Mouse (Mus musculus) liver, embryonic 12.5 days (tissue): ENCODE data around the gene Ccdc120. TPM values are rescaled to one million over a fixed set of nuclear protein-coding genes. Genes with fewer than 3 reads are reported as not detected.
A peak's percentile ranks its signal among the peaks of the same experiment; 100 is the strongest.
"Not testable (repeated sequence)": the region's sequence is repeated elsewhere in the genome, so short reads cannot be mapped to it uniquely, and the experiment has no call there.

ENCODE experiments used
- ATAC-seq: fragments of 200-750 bp; cut with Nextera tagmentation; 2 replicates; pipeline ENCODE4 v1.8.0; 2017; ENCODE audit warnings: moderate number of reproducible peaks, mild to moderate bottlenecking, moderate library complexity
- H3K27ac ChIP-seq: fragments of 300-500 bp; sonication (generic); 2 replicates; pipeline ENCODE4 v1.5.1; 2016; ENCODE audit warnings: mild to moderate bottlenecking
- H3K27me3 ChIP-seq: fragments of 300-500 bp; sonication (generic); replicated peaks from 2 replicates; pipeline ENCODE4 v1.6.1; 2016; ENCODE audit warnings: mild to moderate bottlenecking, moderate library complexity
- H3K36me3 ChIP-seq: fragments of 300-500 bp; sonication (generic); 2 replicates; pipeline ENCODE4 v1.6.1; 2016; ENCODE audit warnings: mild to moderate bottlenecking, moderate library complexity
- H3K4me1 ChIP-seq: fragments of 300-500 bp; sonication (generic); 2 replicates; pipeline ENCODE4 v1.6.1; 2016
- H3K4me2 ChIP-seq: fragments of 300-500 bp; sonication (generic); 2 replicates; pipeline ENCODE4 v1.6.1; 2016; ENCODE audit warnings: mild to moderate bottlenecking, moderate library complexity
- H3K4me3 ChIP-seq: fragments of 300-500 bp; sonication (generic); 2 replicates; pipeline ENCODE4 v1.5.1; 2016; ENCODE audit warnings: mild to moderate bottlenecking, moderate library complexity
- H3K9ac ChIP-seq: fragments of 300-500 bp; sonication (generic); 2 replicates; pipeline ENCODE4 v1.6.1; 2016; ENCODE audit warnings: mild to moderate bottlenecking, moderate library complexity
- H3K9me3 ChIP-seq: fragments of 300-500 bp; sonication (generic); replicated peaks from 2 replicates; pipeline ENCODE4 v1.6.1; 2016; ENCODE audit warnings: mild to moderate bottlenecking, moderate library complexity
- WGBS: fragments of 180-500 bp; shearing (Covaris S2); methylation state at CpG from one replicate; pipeline ENCODE4 v1.1.7; 2016; ENCODE audit not compliant: insufficient replicate concordance; 5-methylcytosine and 5-hydroxymethylcytosine counted together
- polyA plus RNA-seq: library from polyadenylated mRNA; unstranded; fragments of >200 nt; fragmentation: Nextera tagmentation; extraction: Ambion mirVana; gene quantifications from 2 replicates; pipeline ENCODE4 v1.2.1, GENCODE M21; 2016

The Ccdc120 gene
- polyA plus RNA-seq, 1 experiment from 2014 or later = 3.2 TPM

DNA sequence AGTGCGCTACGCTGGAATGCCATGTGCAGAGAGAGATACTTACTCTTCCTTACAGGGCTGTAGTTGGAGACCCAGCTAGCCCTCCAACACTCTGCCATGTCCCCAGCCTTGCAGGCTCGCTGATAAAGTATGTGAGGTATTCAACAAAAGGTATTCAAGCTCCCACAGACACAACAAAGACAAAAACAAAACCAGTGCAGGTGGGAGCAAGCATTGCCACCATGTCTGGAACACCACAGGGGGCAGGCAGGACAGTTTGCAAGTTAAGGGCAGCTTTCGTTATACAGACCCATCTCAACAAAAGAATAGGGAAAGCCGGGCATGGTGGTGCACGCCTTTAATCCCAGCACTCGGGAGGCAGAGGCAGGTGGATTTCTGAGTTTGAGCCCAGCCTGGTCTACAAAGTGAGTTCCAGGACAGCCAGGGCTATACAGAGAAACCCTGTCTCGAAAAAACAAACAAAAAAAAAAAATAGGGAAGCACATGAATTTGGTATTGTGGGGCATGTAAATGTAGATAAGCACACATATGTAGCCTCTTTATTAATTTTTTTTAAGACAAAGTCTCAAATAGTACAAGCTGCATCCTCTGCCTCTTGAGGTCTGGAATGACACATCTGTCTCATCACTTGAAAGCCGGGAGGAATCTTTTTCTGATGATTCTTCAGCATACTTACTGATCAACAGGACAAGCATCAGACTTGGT, 24.9 kb upstream of the Ccdc120 start:
- Histone ChIP-seq H3K4me1 (peaks cover 43% of the 10 kb centered on the region), H3K27ac (peak overlapping the region; percentile 10; the same call in 1 of the 2 replicates), H3K9me3 (no peaks in the 10 kb centered on the region), H3K9ac (no peak overlapping the region), H3K4me3 (no peak overlapping the region), H3K27me3 (no peaks in the 10 kb centered on the region), H3K36me3 (peaks cover 35% of the 10 kb centered on the region), H3K4me2 (no peak overlapping the region)
- 73% methylated on average over 9 of the region's 9 CpGs for WGBS
- ATAC-seq = no peak

DNA sequence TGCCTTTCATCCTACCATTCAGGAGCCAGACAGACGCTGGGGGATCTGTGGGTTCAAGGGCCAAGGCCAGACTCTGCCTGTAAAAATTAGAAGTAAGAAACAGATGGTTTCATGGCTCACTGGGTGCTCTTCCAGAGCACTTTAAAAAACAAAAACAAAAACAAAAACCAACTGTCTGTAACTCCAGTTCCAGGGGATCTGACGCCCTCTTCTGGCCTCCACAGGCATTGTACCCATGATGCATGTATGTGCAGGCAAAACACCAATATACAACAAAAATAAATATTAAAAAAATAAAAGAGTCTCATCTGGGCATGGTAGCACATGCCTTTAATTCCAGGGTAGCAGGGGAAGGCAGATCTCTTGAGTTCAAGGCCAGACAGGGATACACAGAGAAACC, 22.1 kb upstream of the Ccdc120 start:
- Histone ChIP-seq H3K4me1 (peaks cover 36% of the 10 kb centered on the region), H3K4me2 (no peak overlapping the region), H3K36me3 (peaks cover 55% of the 10 kb centered on the region), H3K27me3 (no peaks in the 10 kb centered on the region), H3K27ac (no peak overlapping the region), H3K4me3 (no peak overlapping the region), H3K9ac (no peak overlapping the region), H3K9me3 (no peaks in the 10 kb centered on the region)
- no peak for ATAC-seq
- 48% methylated on average over 2 of the region's 2 CpGs for WGBS

DNA sequence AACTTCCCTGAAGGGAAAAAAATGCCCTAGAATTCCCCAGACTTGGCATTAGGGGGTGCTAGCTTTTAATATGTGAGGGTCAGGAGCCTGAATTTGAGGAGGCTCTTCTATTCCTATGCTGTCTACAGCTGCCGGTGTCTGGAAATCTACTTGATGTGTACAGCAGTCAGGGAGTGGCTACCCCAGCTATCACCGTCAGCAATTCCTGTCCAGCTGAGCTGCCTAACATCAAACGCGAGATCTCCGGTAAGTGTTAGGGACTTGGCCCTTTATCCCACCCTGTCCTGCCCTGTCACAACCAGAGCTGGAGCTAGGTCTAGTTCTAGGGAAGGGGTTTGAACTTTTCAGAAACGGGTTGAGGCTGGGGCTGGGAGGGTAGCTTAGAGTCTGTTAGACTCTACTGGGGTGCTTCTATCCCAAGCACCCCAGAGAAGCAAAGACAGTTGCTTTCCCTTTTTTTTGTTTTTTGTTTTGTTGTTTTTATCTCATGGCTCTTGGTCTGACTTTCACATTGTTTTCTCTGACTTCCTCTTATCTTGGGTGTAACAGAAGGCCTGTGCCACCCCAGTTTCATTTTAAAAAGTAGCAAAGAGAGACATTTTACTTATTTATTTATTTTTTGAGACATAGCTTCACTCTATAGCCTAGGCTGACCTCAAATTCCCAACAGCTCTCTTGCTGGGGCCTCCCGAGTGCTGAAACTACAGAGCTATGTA, 18.8 kb upstream of the Ccdc120 start:
- WGBS = 39% methylated on average over 7 of the region's 7 CpGs
- Histone ChIP-seq H3K27ac (peak overlapping the region; percentile 73), H3K4me1 (peaks cover 42% of the 10 kb centered on the region), H3K4me2 (peak overlapping the region; percentile 16; the same call in 1 of the 2 replicates), H3K4me3 (no peak overlapping the region), H3K9me3 (no peaks in the 10 kb centered on the region), H3K36me3 (peaks cover 70% of the 10 kb centered on the region), H3K9ac (0 out of 2 replicates have a peak overlapping the region, but pooled peaks have one; percentile 35), H3K27me3 (no peaks in the 10 kb centered on the region)
- peak; percentile 48; the same call in 1 of the 2 replicates for ATAC-seq

DNA sequence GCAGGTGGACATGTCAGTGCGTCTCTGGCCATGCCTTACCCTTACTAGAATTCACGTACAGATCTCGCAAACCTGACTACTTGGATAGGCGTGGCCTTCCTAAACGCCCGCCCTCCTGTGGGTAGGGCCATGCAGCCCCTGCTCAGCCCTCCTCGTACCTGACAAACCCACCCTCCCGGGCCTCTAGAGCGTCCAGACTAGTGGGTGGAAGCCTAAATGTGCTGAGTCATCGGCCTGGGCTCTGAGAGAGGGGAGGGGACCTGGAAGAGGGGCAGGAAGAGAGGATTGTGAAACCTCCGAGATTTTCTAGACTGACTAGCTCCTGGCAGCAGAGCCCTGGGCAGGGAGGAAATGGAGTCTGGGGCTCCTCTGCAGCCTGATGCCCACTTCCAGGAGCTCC, 15.1 kb upstream of the Ccdc120 start:
- Histone ChIP-seq H3K27me3 (no peaks in the 10 kb centered on the region), H3K4me1 (peaks cover 58% of the 10 kb centered on the region), H3K4me3 (peak overlapping the region; percentile 74), H3K4me2 (peak overlapping the region; percentile 83), H3K9ac (peak overlapping the region; percentile 58), H3K9me3 (no peaks in the 10 kb centered on the region), H3K27ac (peak overlapping the region; percentile 60; the same call in 1 of the 2 replicates), H3K36me3 (peaks cover 36% of the 10 kb centered on the region)
- WGBS = 6% methylated on average over 11 of the region's 11 CpGs
- ATAC-seq = peak; percentile 58

- Histone ChIP-seq H3K9ac (peak overlapping the region; percentile 58), H3K9me3 (no peaks in the 10 kb centered on the region), H3K27ac (peak overlapping the region; percentile 60; the same call in 1 of the 2 replicates), H3K4me3 (peak overlapping the region; percentile 74), H3K36me3 (peaks cover 32% of the 10 kb centered on the region), H3K4me2 (peak overlapping the region; percentile 83), H3K27me3 (no peaks in the 10 kb centered on the region), H3K4me1 (peaks cover 58% of the 10 kb centered on the region)
- no peak for ATAC-seq
- WGBS = 14% methylated on average over 11 of the region's 13 CpGs
Observed at GRCm38 (mm10) chrX:7765281-7765670, 14.6 kb upstream of the Ccdc120 start.

DNA sequence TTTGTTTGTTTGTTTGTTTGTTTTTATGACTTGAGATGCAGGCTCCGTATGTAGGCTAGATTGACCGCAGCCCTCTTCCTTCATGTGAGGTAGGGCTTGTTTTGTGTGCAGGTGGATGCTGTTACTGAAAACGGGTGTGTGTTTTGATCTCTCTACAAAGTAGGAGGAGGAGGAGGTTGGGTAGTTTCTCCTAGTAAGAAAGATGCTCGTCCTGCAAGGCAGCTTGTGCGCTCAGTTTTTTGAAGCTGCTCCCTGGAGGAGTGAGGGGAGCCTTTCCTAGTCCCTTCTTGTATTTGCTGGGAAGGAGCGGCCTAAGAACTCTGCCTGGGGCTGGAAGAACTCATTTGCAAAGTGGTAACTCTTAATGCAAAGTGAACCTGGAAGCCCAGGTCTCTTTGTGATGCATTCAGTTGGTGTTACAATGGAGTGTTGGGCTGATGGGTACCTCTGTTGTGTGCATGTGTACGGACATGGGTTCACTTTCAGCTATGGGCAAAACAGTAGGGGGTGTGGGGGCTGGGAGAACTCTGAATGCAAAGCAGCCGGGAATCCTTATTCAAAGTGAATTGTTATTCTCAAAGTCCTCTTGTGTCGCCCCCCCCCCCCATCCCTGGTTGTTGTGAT, 14.1 kb upstream of the Ccdc120 start:
- 26% methylated on average over 9 of the region's 9 CpGs for WGBS
- H3K4me1 ChIP-seq = peaks cover 56% of the 10 kb centered on the region
- no peaks in the 10 kb centered on the region for H3K9me3 ChIP-seq
- no peak for ATAC-seq
- peaks cover 26% of the 10 kb centered on the region for H3K36me3 ChIP-seq
- peak overlapping the region; percentile 74 for H3K4me3 ChIP-seq
- H3K4me2 ChIP-seq = peak overlapping the region; percentile 83
- no peaks in the 10 kb centered on the region for H3K27me3 ChIP-seq
- peak overlapping the region; percentile 58; the same call in 1 of the 2 replicates for H3K9ac ChIP-seq
- no peak overlapping the region for H3K27ac ChIP-seq

GRCm38 (mm10) chrX:7763631-7764393, 13.1 kb upstream of the Ccdc120 start:
- H3K9me3 ChIP-seq = no peaks in the 10 kb centered on the region
- peak overlapping the region; percentile 83 for H3K4me2 ChIP-seq
- H3K4me3 ChIP-seq = peak overlapping the region; percentile 74
- H3K4me1 ChIP-seq = peaks cover 46% of the 10 kb centered on the region
- H3K27ac ChIP-seq = peak overlapping the region; percentile 80
- H3K27me3 ChIP-seq = no peaks in the 10 kb centered on the region
- 3% methylated on average over 21 of the region's 22 CpGs for WGBS
- peak overlapping the region; percentile 73 for H3K9ac ChIP-seq
- peaks cover 21% of the 10 kb centered on the region for H3K36me3 ChIP-seq
- ATAC-seq = 0 out of 2 replicates have a peak, but pooled peaks have one; percentile 4

- Histone ChIP-seq H3K4me1 (peaks cover 41% of the 10 kb centered on the region), H3K36me3 (peaks cover 16% of the 10 kb centered on the region), H3K27ac (peak overlapping the region; percentile 80), H3K4me2 (peak overlapping the region; percentile 83), H3K4me3 (peak overlapping the region; percentile 74), H3K9me3 (no peaks in the 10 kb centered on the region), H3K9ac (peak overlapping the region; percentile 73), H3K27me3 (no peaks in the 10 kb centered on the region)
- ATAC-seq = peak; percentile 48
- 3% methylated on average over 21 of the region's 21 CpGs for WGBS
Observed at GRCm38 (mm10) chrX:7762921-7763197, 12.2 kb upstream of the Ccdc120 start.

GRCm38 (mm10) chrX:7762137-7762920, 11.6 kb upstream of the Ccdc120 start, which contains the start of gene Tfe3:
Gene Tfe3, plus strand, starts transcription at chrX:7762560.
- peak within 1 kb of the TSS; percentile 83 for H3K4me2 ChIP-seq
- H3K4me3 ChIP-seq = peak within 1 kb of the TSS; percentile 74
- 11% methylated on average over 38 of the region's 38 CpGs for WGBS
- H3K27ac ChIP-seq = peak within 1 kb of the TSS; percentile 80
- H3K36me3 ChIP-seq = peaks cover 11% of the 10 kb centered on the region
- peaks cover 38% of the 10 kb centered on the region for H3K4me1 ChIP-seq
- ATAC-seq = peak; percentile 93
- peak within 1 kb of the TSS; percentile 73 for H3K9ac ChIP-seq
- no peaks in the 10 kb centered on the region for H3K27me3 ChIP-seq
- H3K9me3 ChIP-seq = no peaks in the 10 kb centered on the region

DNA sequence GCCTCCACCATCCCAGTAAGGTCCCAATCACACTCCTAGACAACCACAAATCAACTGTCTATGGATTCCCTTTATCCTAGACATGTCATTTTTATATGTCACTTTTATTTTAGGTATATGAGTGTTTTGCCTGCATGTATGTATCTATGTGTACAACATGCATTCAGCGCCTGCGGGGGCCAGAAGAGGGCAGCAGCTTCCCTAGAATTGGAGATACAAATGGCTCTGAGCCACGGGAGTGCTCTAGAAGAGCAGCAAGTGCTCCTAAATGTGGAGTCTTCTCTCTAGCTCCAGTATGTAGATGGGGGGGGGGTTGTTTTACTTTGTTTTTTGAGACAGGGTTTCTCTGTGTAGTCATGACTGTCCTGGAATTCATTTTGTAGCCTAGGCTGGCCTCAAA, 2.9 kb upstream of the Ccdc120 start:
- not testable (repeated sequence) for H3K9me3 ChIP-seq, H3K9ac ChIP-seq, H3K27me3 ChIP-seq, H3K4me2 ChIP-seq, H3K36me3 ChIP-seq, H3K27ac ChIP-seq, ATAC-seq, H3K4me3 ChIP-seq, H3K4me1 ChIP-seq
- 7% methylated on average over 3 of the region's 3 CpGs for WGBS

DNA sequence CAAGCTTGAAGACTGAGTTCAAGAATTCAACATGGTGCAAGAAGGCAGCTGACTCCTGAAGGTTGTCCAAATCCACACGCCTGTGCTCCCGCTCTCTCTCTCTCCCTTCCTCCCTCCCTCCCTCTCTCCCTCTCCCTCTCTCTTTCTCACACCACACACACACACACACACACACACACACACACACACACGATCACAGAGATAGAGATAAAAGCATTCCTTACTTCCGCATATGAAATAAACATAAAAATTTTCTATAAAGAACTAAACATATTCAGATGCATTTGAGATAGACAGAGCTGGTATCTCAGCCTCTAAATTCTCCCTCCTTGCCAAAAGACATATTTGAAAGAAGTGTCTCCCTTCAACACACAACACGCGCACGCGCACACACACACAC, 5.3 kb downstream of the Ccdc120 start:
- peaks cover under 1% of the 10 kb centered on the region; the same call in 1 of the 2 replicates for H3K27me3 ChIP-seq

More for the DNA sequence above, 5.3 kb downstream of the Ccdc120 start:
- Histone ChIP-seq H3K9ac (no peak overlapping the region), H3K9me3 (no peaks in the 10 kb centered on the region), H3K4me3 (no peak overlapping the region), H3K4me2 (no peak overlapping the region), H3K36me3 (no peaks in the 10 kb centered on the region), H3K27ac (no peak overlapping the region), H3K4me1 (peaks cover 15% of the 10 kb centered on the region)
- ATAC-seq = no peak
- 79% methylated on average over 8 of the region's 8 CpGs for WGBS
